Mouse (Mus musculus) hindbrain, embryonic 13.5 days (tissue): Measurements from ENCODE around the gene Auts2. TPM values are rescaled to one million over a fixed set of nuclear protein-coding genes. Genes with fewer than 3 reads are reported as not detected.

Experiments
- ATAC-seq: fragments of 200-750 bp; cut with Nextera tagmentation; 2 replicates; pipeline ENCODE4 v1.8.0; 2017; ENCODE audit warnings: moderate TSS enrichment; ENCODE audit not compliant: low FRiP score
- H3K27ac ChIP-seq: fragments of 300-500 bp; sonication (generic); 2 replicates; pipeline ENCODE4 v1.5.1; 2015; ENCODE audit warnings: inconsistent platforms, mild to moderate bottlenecking, moderate library complexity
- H3K27me3 ChIP-seq: fragments of 300-500 bp; sonication (generic); 2 replicates; pipeline ENCODE4 v1.6.1; 2015; ENCODE audit warnings: mild to moderate bottlenecking, inconsistent platforms
- H3K36me3 ChIP-seq: fragments of 300-500 bp; sonication (generic); 2 replicates; pipeline ENCODE4 v1.6.1; 2015; ENCODE audit warnings: mild to moderate bottlenecking, inconsistent platforms
- H3K4me1 ChIP-seq: fragments of 300-500 bp; sonication (generic); replicated peaks from 2 replicates; pipeline ENCODE4 v1.6.1; 2015; ENCODE audit warnings: inconsistent platforms
- H3K4me2 ChIP-seq: fragments of 300-500 bp; sonication (generic); 2 replicates; pipeline ENCODE4 v1.6.1; 2015; ENCODE audit warnings: inconsistent platforms, mild to moderate bottlenecking, moderate library complexity
- H3K4me3 ChIP-seq: fragments of 300-500 bp; sonication (generic); 2 replicates; pipeline ENCODE4 v1.5.1; 2015; ENCODE audit warnings: mild to moderate bottlenecking, inconsistent platforms
- H3K9ac ChIP-seq: fragments of 300-500 bp; sonication (generic); 2 replicates; pipeline ENCODE4 v1.6.1; 2015; ENCODE audit warnings: mild to moderate bottlenecking, inconsistent platforms
- H3K9me3 ChIP-seq: fragments of 300-500 bp; sonication (generic); 2 replicates; pipeline ENCODE4 v1.6.1; 2016; ENCODE audit warnings: inconsistent platforms
- WGBS: fragments of 180-500 bp; shearing (Covaris S2); methylation state at CpG from one replicate; pipeline ENCODE4 v1.1.7; 2015; 5-methylcytosine and 5-hydroxymethylcytosine counted together
- polyA plus RNA-seq: library from polyadenylated mRNA; unstranded; fragments of >200 nt; fragmentation: Nextera tagmentation; extraction: Ambion mirVana; gene quantifications from 2 replicates; pipeline ENCODE4 v1.2.1, GENCODE M21; 2015

Gene Auts2
- polyA plus RNA-seq, 1 experiment from 2014 or later = 89.9 TPM

DNA sequence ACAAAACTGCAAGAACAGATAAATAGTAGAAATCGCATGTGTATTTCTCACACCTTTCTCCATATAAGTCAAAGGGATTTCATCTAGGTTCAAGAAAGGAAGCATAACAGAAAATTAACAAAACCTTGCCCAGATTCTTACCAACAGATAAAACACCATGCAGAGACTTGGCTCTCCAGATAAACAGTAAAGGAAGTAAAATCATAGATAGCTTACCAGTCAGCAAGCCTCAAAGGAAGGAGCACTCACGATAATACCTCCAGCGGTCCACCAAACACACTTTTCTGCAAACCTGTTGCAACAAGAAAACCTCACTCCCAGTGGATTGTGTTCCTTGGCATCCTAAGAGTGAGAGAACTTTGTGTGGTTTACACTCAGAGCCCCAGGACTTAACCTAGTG, 147.2 kb downstream of the Auts2 start:
- no peak overlapping the region for H3K4me2 ChIP-seq
- H3K27me3 ChIP-seq = no peaks in the 10 kb centered on the region
- no peak overlapping the region for H3K9ac ChIP-seq
- no peak overlapping the region for H3K4me3 ChIP-seq
- H3K9me3 ChIP-seq = no peaks in the 10 kb centered on the region
- H3K36me3 ChIP-seq = no peaks in the 10 kb centered on the region
- H3K4me1 ChIP-seq = peaks cover 56% of the 10 kb centered on the region
- no peak for ATAC-seq
- WGBS = 92% methylated on average over 3 of the region's 3 CpGs
- no peak overlapping the region for H3K27ac ChIP-seq

DNA sequence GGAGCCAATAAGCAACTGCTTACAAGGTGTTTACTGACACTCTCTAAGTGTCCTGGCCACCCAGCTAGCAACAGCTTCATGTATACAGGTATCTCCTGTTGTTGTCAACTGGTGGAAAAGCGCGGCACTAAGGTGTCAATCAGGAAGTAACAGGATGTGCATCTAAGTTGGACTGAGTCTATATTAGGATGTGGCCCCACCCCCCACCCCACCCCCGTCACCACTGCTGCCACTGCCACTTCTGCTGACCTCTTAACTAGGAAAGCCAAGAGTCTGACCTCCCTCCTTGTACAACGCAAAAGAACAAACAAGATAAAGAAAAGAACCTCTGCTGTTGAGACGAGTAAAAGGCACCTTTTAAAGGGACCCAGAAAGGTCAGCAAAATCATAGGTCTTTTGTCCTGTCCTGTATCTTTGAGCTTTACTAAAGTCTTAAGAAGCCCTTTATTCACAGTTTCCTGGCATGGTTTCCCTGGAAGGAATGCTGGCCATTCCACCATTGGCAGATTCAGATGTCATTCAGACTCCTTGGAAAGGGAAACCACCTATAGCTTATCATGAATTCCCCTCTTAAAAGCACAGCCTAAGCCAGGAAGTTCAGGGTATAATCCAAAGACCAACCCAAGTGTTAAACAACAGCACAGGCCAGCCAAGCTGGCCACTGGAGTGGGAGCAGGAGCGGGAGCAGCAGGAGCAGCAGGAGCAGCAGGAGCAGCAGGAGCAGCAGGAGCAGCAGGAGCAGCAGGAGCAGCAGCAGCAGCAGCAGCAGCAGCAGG, 148.2 kb downstream of the Auts2 start:
- 40% methylated on average over 6 of the region's 6 CpGs for WGBS
- no peak overlapping the region for H3K4me3 ChIP-seq
- no peaks in the 10 kb centered on the region for H3K9me3 ChIP-seq
- no peak for ATAC-seq
- H3K27me3 ChIP-seq = no peaks in the 10 kb centered on the region
- no peak overlapping the region for H3K27ac ChIP-seq
- H3K36me3 ChIP-seq = no peaks in the 10 kb centered on the region
- peaks cover 46% of the 10 kb centered on the region for H3K4me1 ChIP-seq
- no peak overlapping the region for H3K9ac ChIP-seq
- no peak overlapping the region for H3K4me2 ChIP-seq

DNA sequence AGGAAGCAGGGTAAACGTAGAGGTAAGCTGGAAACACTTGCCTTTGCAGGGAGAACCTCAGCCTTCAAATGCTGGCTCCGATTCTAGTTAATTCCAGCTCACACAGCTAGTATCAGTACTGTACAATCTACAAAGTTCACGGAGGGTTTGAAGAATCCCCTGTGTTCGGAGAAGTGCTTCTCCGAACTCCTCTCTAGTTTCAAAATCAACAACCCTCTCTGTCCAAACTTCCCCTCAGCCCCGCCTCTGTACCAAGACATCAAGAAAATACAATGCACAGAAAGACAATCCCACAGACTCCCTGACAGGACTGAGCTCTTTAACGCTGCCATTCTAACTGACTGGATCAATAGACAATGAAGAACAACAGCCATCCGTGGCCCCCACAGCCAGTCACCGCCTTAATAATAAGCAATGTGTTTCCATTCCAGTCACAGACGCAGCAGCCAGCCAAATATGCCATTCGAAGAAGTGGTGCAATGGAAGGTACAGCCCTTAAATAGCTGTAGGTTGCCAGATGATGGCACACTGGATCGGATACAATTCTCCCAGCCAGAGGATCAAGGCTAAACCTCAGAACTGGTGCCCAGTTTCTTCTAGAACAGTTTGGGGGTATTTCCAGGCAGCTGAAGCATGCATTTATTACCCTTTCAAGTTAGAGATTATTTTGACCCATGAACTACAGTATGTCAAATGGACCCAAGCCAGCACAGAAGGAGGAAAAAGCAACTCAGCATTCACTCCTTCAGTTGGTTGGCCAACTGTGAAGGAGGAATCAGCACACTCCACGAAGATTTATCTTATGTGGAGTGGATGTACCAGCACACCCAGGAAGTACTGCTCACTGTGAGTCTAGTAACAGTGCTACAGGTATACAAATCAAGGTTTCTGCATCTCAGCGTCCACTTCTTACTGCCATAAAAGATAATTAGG, 151.0 kb downstream of the Auts2 start:
- H3K27me3 ChIP-seq = no peaks in the 10 kb centered on the region
- ATAC-seq = no peak
- peaks cover 38% of the 10 kb centered on the region for H3K4me1 ChIP-seq
- no peak overlapping the region for H3K4me2 ChIP-seq
- H3K9ac ChIP-seq = no peak overlapping the region
- H3K36me3 ChIP-seq = no peaks in the 10 kb centered on the region
- peak overlapping the region; percentile 52; the same call in 1 of the 2 replicates for H3K27ac ChIP-seq
- no peaks in the 10 kb centered on the region for H3K9me3 ChIP-seq
- 30% methylated on average over 14 of the region's 14 CpGs for WGBS
- H3K4me3 ChIP-seq = no peak overlapping the region

DNA sequence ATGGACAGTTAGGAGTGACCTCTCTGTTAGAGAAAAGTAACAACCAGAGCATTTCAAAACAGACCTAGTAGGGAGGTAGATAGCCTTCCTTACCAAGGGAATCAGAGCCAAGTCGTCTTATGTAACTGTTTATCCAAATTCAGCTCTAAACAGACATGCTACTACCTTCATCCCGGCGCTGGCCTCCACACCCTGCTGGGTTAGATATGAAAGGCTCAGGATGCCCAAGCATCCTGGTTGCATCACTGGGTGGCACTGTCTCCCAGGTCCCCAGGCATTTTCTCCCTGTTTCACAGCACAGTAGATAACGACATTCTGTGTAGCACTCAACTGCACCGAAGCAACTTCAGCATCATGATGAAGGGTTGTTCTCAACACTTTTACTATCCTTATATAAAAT, 154.4 kb downstream of the Auts2 start:
- WGBS = 74% methylated on average over 5 of the region's 5 CpGs
- Histone ChIP-seq H3K36me3 (no peaks in the 10 kb centered on the region), H3K9ac (no peak overlapping the region), H3K4me1 (peaks cover 42% of the 10 kb centered on the region), H3K4me2 (no peak overlapping the region), H3K27me3 (no peaks in the 10 kb centered on the region), H3K27ac (no peak overlapping the region), H3K4me3 (no peak overlapping the region), H3K9me3 (no peaks in the 10 kb centered on the region)
- ATAC-seq = no peak

DNA sequence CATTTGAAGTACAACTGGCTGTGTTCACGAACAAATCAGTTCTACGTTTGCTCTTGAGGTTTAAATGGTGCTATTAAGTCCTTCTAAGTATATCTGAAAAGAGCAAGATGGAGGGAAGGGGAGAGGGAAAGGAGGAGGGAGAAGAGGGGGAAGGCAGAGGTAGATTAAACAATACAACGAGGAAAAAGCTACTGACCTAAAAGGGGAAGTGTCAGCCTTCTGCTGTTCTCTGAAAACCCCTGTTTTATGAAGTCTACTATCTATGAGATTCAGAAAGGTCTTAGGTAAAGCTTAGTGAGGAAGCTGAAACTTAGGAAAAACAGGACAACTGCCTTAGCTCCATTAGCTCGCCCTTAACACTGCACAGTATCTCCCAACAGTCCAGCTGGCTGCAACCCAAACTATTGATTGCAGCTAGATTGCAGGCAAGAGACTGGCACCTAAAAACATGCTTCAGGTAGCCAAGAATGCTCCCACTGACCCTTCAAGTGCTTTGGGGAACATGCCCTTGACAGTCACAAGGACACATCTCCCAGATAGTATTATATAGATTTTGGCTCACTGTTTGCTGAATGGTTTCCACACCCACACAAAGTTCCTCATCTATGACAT, 157.8 kb downstream of the Auts2 start:
- Histone ChIP-seq H3K27ac (no peak overlapping the region), H3K9ac (no peak overlapping the region), H3K4me1 (peaks cover 52% of the 10 kb centered on the region), H3K27me3 (no peaks in the 10 kb centered on the region), H3K4me3 (no peak overlapping the region), H3K36me3 (no peaks in the 10 kb centered on the region), H3K4me2 (no peak overlapping the region), H3K9me3 (no peaks in the 10 kb centered on the region)
- 66% methylated on average over 4 of the region's 4 CpGs for WGBS
- no peak for ATAC-seq

DNA sequence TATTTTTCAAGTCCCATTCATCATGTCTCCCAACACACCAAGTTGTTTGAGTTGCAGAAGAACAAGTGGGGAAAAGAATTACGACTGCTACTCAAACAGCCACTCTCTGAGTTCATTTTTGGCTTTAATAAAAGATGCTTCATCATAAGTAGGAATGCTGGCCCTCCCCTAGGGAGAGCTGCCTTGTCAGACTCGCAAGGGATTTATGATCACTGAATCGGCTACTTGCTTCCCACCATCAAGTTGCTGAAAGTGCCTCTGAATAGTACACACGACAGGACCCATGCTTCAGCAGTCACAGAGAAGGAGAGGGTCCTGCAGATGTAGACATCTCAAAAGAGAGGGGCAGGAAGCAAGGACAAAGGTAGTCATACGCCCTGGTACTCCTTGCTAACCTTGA, 162.9 kb downstream of the Auts2 start:
- peaks cover 38% of the 10 kb centered on the region for H3K4me1 ChIP-seq
- no peak overlapping the region for H3K9ac ChIP-seq
- H3K4me2 ChIP-seq = no peak overlapping the region
- H3K36me3 ChIP-seq = no peaks in the 10 kb centered on the region
- no peak overlapping the region for H3K27ac ChIP-seq
- ATAC-seq = no peak
- H3K27me3 ChIP-seq = no peaks in the 10 kb centered on the region
- 45% methylated on average over 5 of the region's 5 CpGs for WGBS
- no peaks in the 10 kb centered on the region for H3K9me3 ChIP-seq
- H3K4me3 ChIP-seq = no peak overlapping the region

DNA sequence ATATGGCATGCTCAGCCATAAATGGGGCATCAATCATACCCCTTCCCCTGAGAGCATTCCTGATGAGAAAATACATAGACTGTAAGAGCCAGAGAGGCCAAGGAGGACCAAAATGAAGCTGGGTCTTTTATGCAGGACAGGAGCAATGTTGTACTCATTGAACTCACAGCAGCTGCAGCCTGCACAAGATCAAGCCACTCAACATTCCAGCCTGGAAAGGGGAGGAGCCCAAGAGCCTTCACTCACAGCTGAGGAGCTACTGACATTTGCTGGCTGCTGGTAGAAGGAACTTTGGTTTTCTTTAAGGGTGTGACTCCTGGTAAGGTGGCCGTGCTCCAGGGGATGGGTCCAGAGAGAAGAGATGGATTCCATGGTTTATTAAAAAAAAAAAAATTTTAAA, 164.2 kb downstream of the Auts2 start:
- 81% methylated on average over 1 of the region's 1 CpGs for WGBS
- Histone ChIP-seq H3K4me1 (peaks cover 36% of the 10 kb centered on the region), H3K9ac (no peak overlapping the region), H3K4me3 (no peak overlapping the region), H3K27me3 (no peaks in the 10 kb centered on the region), H3K27ac (no peak overlapping the region), H3K36me3 (no peaks in the 10 kb centered on the region), H3K4me2 (no peak overlapping the region), H3K9me3 (no peaks in the 10 kb centered on the region)
- no peak for ATAC-seq

DNA sequence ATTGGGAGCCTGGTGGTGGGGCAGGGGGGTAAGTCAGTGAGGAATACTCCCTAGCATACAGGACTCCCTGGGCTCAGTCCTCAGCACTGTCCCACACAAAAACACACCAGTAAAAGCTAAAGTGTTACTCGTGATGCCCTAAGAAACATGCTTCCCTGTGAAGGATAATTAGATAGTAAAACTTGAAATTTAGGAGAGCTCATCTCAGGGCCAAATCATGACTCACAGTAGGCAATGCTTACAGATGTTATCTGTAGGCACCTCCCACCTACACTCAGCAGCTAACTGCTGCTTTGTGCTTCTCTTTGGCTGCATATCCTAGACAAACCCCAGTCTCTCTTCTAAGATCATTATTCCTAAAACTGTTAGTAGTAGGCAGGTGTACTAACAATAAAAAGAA, 168.0 kb downstream of the Auts2 start:
- Histone ChIP-seq H3K27ac (no peak overlapping the region), H3K36me3 (no peaks in the 10 kb centered on the region), H3K9me3 (no peaks in the 10 kb centered on the region), H3K27me3 (no peaks in the 10 kb centered on the region), H3K4me1 (peaks cover 29% of the 10 kb centered on the region), H3K4me3 (no peak overlapping the region), H3K4me2 (no peak overlapping the region), H3K9ac (no peak overlapping the region)
- 100% methylated on average over 1 of the region's 1 CpGs for WGBS
- no peak for ATAC-seq

DNA sequence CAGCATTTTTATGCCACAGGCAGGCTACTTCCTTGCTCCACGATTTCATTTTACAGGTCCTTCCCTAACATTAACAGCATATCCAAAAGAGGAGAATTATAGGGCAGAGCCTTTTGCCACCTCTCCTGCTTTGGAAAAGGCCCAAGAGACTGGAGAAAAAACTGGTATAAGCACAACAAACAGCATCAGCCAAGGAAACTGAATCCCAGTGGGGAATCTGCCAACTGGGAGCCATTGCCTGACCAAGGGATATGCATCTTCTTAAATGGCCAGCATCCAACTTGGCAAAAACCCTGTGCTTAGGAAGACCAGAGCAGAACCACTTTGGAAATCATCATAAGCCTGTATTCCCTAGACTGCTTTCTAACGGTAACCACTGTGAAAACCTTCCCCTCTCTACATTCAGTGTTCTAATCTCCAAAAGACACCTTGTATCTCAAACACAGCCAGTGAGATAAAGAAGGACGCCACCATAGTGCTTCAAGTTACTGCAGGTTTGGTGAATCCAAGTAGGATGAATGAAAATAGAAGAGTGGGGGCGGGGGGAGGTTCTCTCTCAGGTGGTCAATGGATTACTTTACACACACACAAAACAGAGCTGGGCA, 169.6 kb downstream of the Auts2 start:
- ATAC-seq = no peak
- 82% methylated on average over 4 of the region's 4 CpGs for WGBS
- H3K4me3 ChIP-seq = no peak overlapping the region
- H3K4me1 ChIP-seq = peaks cover 39% of the 10 kb centered on the region
- no peaks in the 10 kb centered on the region for H3K27me3 ChIP-seq
- no peak overlapping the region for H3K9ac ChIP-seq
- H3K27ac ChIP-seq = no peak overlapping the region
- H3K36me3 ChIP-seq = no peaks in the 10 kb centered on the region
- no peaks in the 10 kb centered on the region for H3K9me3 ChIP-seq
- H3K4me2 ChIP-seq = no peak overlapping the region

DNA sequence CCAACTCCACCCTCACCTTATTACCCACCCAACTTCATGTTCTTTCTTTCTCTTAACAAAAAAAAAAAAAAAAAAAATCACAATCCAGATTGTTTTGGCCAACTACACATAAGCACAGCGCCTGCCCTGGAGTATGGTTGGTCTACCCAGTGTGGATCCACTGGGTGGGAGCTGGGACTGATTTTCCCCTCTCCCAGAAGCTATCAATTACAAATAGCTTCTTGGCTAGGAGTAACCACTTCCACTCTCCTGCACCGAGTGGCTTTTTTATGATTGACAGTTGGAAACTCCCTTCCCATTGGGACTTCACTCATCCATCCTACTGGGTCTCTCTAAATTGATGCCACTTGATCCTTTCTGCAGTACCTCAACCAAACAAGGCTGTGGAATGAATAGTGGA, 170.5 kb downstream of the Auts2 start:
- peaks cover 46% of the 10 kb centered on the region for H3K4me1 ChIP-seq
- no peaks in the 10 kb centered on the region for H3K9me3 ChIP-seq
- H3K4me3 ChIP-seq = no peak overlapping the region
- H3K9ac ChIP-seq = no peak overlapping the region
- H3K4me2 ChIP-seq = no peak overlapping the region
- ATAC-seq = no peak
- no peak overlapping the region for H3K27ac ChIP-seq
- H3K27me3 ChIP-seq = no peaks in the 10 kb centered on the region
- WGBS = 58% methylated on average over 2 of the region's 2 CpGs
- H3K36me3 ChIP-seq = no peaks in the 10 kb centered on the region

DNA sequence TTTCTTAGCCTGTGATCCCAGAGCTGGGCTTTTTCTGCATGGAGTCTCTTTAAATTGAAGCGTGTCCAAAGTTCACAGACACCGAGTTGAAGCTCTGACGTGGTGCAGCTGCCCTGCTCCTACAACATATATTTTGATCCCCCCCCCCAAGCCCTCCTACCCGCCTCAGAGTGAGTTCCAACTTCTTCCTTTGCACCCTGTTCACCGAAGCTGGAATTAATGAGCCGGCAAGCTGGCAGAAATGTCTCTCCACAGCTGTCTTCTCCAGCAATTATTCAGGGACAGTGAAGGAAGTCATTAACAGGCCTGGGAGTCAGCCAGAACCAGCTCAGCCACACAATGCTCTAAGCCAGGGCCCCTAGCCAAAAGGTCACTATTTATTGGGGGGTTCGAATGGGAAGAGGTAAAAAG, 174.5 kb downstream of the Auts2 start:
- Histone ChIP-seq H3K9me3 (no peaks in the 10 kb centered on the region), H3K27me3 (no peaks in the 10 kb centered on the region), H3K4me1 (peaks cover 50% of the 10 kb centered on the region), H3K4me2 (no peak overlapping the region), H3K9ac (no peak overlapping the region), H3K27ac (no peak overlapping the region), H3K36me3 (no peaks in the 10 kb centered on the region), H3K4me3 (no peak overlapping the region)
- WGBS = 12% methylated on average over 7 of the region's 7 CpGs
- ATAC-seq = peak; percentile 52; the same call in 1 of the 2 replicates

DNA sequence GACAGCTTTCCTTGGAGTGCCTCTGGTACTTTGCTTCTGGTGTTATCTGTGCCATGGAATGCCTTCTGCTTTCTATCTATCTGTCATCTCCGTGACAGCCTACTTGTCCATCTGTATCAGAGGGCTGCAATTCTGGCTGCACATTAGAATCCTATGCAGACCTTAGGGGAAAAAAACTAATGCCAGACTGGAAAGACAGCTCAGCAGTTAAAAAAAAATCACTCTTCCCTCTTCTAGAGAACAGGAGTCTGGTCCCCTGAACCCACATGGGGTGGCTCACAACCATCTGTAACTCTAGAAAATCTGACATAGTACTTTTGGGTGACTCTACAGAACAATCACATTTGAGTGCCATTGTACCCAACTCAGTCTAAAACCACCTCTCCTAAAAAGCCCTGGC, 181.9 kb downstream of the Auts2 start:
- no peaks in the 10 kb centered on the region for H3K27me3 ChIP-seq
- 81% methylated on average over 1 of the region's 1 CpGs for WGBS
- no peak overlapping the region for H3K4me3 ChIP-seq
- peaks cover 49% of the 10 kb centered on the region for H3K4me1 ChIP-seq
- H3K9ac ChIP-seq = no peak overlapping the region
- no peak overlapping the region for H3K27ac ChIP-seq
- H3K36me3 ChIP-seq = no peaks in the 10 kb centered on the region
- H3K9me3 ChIP-seq = no peaks in the 10 kb centered on the region
- H3K4me2 ChIP-seq = no peak overlapping the region
- no peak for ATAC-seq
